Mouse (Mus musculus): ENCODE measurements at regions not wholly inside any gene's neighbourhood (a gene's known extent, or its start where the extent isn't known, plus 50 kb on each side); places are given as distances from the start of the nearest gene placed in this dataset.

GRCm38 (mm10) chr1:80045141-80045540 lies 173.1 kb downstream of the Fam124b start:
- TF ChIP-seq CTCF (IDR thresholded peaks at IDR 0.05) (no peak), EP300 (IDR thresholded peaks at IDR 0.05) (no peak)
